Mouse (Mus musculus) midbrain, embryonic 11.5 days (tissue): ENCODE measurements around the gene Pbx1. TPM values are rescaled to one million over a fixed set of nuclear protein-coding genes. Genes with fewer than 3 reads are reported as not detected.

ENCODE experiments used
- ATAC-seq: fragments of 200-750 bp; cut with Nextera tagmentation; 2 replicates; pipeline ENCODE4 v1.8.0; 2017; ENCODE audit warnings: moderate TSS enrichment, moderate library complexity; ENCODE audit not compliant: low FRiP score
- DNase-seq: peaks from one replicate; pipeline ENCODE4 v3.0.0; 2015; ENCODE audit warnings: low spot score; ENCODE audit errors: missing footprints
- H3K27ac ChIP-seq: fragments of 300-500 bp; sonication (generic); 2 replicates; pipeline ENCODE4 v1.5.1; 2014; ENCODE audit warnings: low read depth, low read length
- H3K27me3 ChIP-seq: fragments of 300-500 bp; sonication (generic); 2 replicates; pipeline ENCODE4 v1.6.1; 2014; ENCODE audit warnings: mild to moderate bottlenecking, low read length, moderate library complexity, mixed read lengths; ENCODE audit not compliant: control insufficient read depth, insufficient read depth
- H3K36me3 ChIP-seq: fragments of 300-500 bp; sonication (generic); 2 replicates; pipeline ENCODE4 v1.6.1; 2014; ENCODE audit warnings: mild to moderate bottlenecking, low read length, moderate library complexity, mixed read lengths; ENCODE audit not compliant: control insufficient read depth, insufficient read depth
- H3K4me1 ChIP-seq: fragments of 300-500 bp; sonication (generic); 2 replicates; pipeline ENCODE4 v1.6.1; 2014; ENCODE audit warnings: low read length; ENCODE audit not compliant: control insufficient read depth, insufficient read depth
- H3K4me2 ChIP-seq: fragments of 300-500 bp; sonication (generic); 2 replicates; pipeline ENCODE4 v1.6.1; 2014; ENCODE audit warnings: mild to moderate bottlenecking, moderate library complexity
- H3K4me3 ChIP-seq: fragments of 300-500 bp; sonication (generic); 2 replicates; pipeline ENCODE4 v1.5.1; 2014; ENCODE audit warnings: low read depth, low read length
- H3K9ac ChIP-seq: fragments of 300-500 bp; sonication (generic); 2 replicates; pipeline ENCODE4 v1.6.1; 2014; ENCODE audit warnings: low read length
- H3K9me3 ChIP-seq: fragments of 300-500 bp; sonication (generic); 2 replicates; pipeline ENCODE4 v1.6.1; 2016; ENCODE audit warnings: low read length; ENCODE audit not compliant: control insufficient read depth
- WGBS: fragments of 180-500 bp; shearing (Covaris S2); extraction: QIAGEN DNeasy Blood & Tissue Kit; methylation state at CpG from one replicate; pipeline ENCODE4 v1.1.7; 2014; 5-methylcytosine and 5-hydroxymethylcytosine counted together
- polyA plus RNA-seq: library from polyadenylated mRNA; unstranded; fragments of >200 nt; fragmentation: Nextera tagmentation; extraction: Ambion mirVana; gene quantifications from 2 replicates; pipeline ENCODE4 v1.2.1, GENCODE M21; 2014

Pbx1 gene
- polyA plus RNA-seq, 1 experiment from 2014 or later, result 49.3 TPM

GRCm38 (mm10) chr1:168344918-168345317 is 87.2 kb downstream of the Pbx1 start:
- H3K4me1 ChIP-seq, result peaks cover 38% of the 10 kb centered on the region
- no peak overlapping the region for H3K27ac ChIP-seq
- no peak for ATAC-seq

GRCm38 (mm10) chr1:168344262-168344661 is 87.8 kb downstream of the Pbx1 start:
- H3K9ac ChIP-seq, result no peak overlapping the region
- H3K27ac ChIP-seq, result no peak overlapping the region
- DNase-seq, result no peak
- H3K9me3 ChIP-seq, result no peaks in the 10 kb centered on the region
- no peaks in the 10 kb centered on the region for H3K27me3 ChIP-seq
- WGBS, result 89% methylated on average over 5 of the region's 5 CpGs
- no peak for ATAC-seq
- H3K4me3 ChIP-seq, result no peak overlapping the region
- peaks cover 35% of the 10 kb centered on the region for H3K4me1 ChIP-seq
- no peak overlapping the region for H3K4me2 ChIP-seq
- H3K36me3 ChIP-seq, result no peaks in the 10 kb centered on the region

More at GRCm38 (mm10) chr1:168344918-168345317, 87.2 kb downstream of the Pbx1 start:
- 87% methylated on average over 8 of the region's 8 CpGs for WGBS
- no peak for DNase-seq
- Histone ChIP-seq H3K36me3 (no peaks in the 10 kb centered on the region), H3K9me3 (no peaks in the 10 kb centered on the region), H3K4me3 (no peak overlapping the region), H3K27me3 (no peaks in the 10 kb centered on the region), H3K9ac (no peak overlapping the region), H3K4me2 (no peak overlapping the region)

- 44% methylated on average over 6 of the region's 6 CpGs for WGBS
- DNase-seq (no peak), ATAC-seq (0 out of 2 replicates have a peak, but pooled peaks have one; percentile 17)
- Histone ChIP-seq H3K4me2 (peak overlapping the region; percentile 19; the same call in 1 of the 2 replicates), H3K4me1 (peaks cover 21% of the 10 kb centered on the region), H3K27me3 (no peaks in the 10 kb centered on the region), H3K36me3 (no peaks in the 10 kb centered on the region), H3K27ac (peak overlapping the region; percentile 59), H3K4me3 (no peak overlapping the region), H3K9me3 (no peaks in the 10 kb centered on the region), H3K9ac (no peak overlapping the region; the same call in 1 of the 2 replicates)
Measured at GRCm38 (mm10) chr1:168342269-168342668, 89.8 kb downstream of the Pbx1 start.

- Histone ChIP-seq H3K9ac (no peak overlapping the region; the same call in 1 of the 2 replicates), H3K9me3 (no peaks in the 10 kb centered on the region), H3K4me2 (peak overlapping the region; percentile 19; the same call in 1 of the 2 replicates), H3K4me1 (peaks cover 19% of the 10 kb centered on the region), H3K27ac (peak overlapping the region; percentile 59), H3K36me3 (no peaks in the 10 kb centered on the region), H3K27me3 (no peaks in the 10 kb centered on the region), H3K4me3 (no peak overlapping the region)
- ATAC-seq (peak; percentile 78), DNase-seq (no peak)
- WGBS, result 17% methylated on average over 12 of the region's 12 CpGs
Measured at GRCm38 (mm10) chr1:168341863-168342262, 90.2 kb downstream of the Pbx1 start.

GRCm38 (mm10) chr1:168341368-168341767 is 90.7 kb downstream of the Pbx1 start:
- DNase-seq (no peak), ATAC-seq (peak; percentile 34; the same call in 1 of the 2 replicates)
- no peaks in the 10 kb centered on the region for H3K9me3 ChIP-seq
- H3K27ac ChIP-seq, result peak overlapping the region; percentile 59; the same call in 1 of the 2 replicates
- no peak overlapping the region for H3K9ac ChIP-seq
- H3K27me3 ChIP-seq, result no peaks in the 10 kb centered on the region
- H3K4me3 ChIP-seq, result no peak overlapping the region
- H3K36me3 ChIP-seq, result no peaks in the 10 kb centered on the region
- H3K4me1 ChIP-seq, result peaks cover 19% of the 10 kb centered on the region
- 81% methylated on average over 6 of the region's 6 CpGs for WGBS
- H3K4me2 ChIP-seq, result no peak overlapping the region

- Histone ChIP-seq H3K36me3 (no peaks in the 10 kb centered on the region), H3K9ac (no peak overlapping the region), H3K4me1 (peaks cover 3% of the 10 kb centered on the region), H3K4me3 (no peak overlapping the region), H3K27ac (no peak overlapping the region), H3K9me3 (no peaks in the 10 kb centered on the region), H3K27me3 (no peaks in the 10 kb centered on the region), H3K4me2 (no peak overlapping the region)
- WGBS, result 89% methylated on average over 7 of the region's 7 CpGs
- DNase-seq (no peak), ATAC-seq (no peak)
Measured at GRCm38 (mm10) chr1:168336238-168336818, 95.7 kb downstream of the Pbx1 start.

- H3K27me3 ChIP-seq, result no peaks in the 10 kb centered on the region
- no peak overlapping the region for H3K27ac ChIP-seq
- peaks cover 9% of the 10 kb centered on the region for H3K4me1 ChIP-seq
- no peaks in the 10 kb centered on the region for H3K9me3 ChIP-seq
- DNase-seq, result no peak
- H3K4me2 ChIP-seq, result no peak overlapping the region
- 91% methylated on average over 8 of the region's 8 CpGs for WGBS
- H3K9ac ChIP-seq, result no peak overlapping the region
- H3K4me3 ChIP-seq, result no peak overlapping the region
- ATAC-seq, result no peak
- H3K36me3 ChIP-seq, result no peaks in the 10 kb centered on the region
Measured at GRCm38 (mm10) chr1:168334831-168335574, 97.1 kb downstream of the Pbx1 start.

- DNase-seq, result no peak
- H3K9ac ChIP-seq, result no peak overlapping the region
- H3K27ac ChIP-seq, result no peak overlapping the region
- no peak for ATAC-seq
- H3K27me3 ChIP-seq, result no peaks in the 10 kb centered on the region
- WGBS, result 91% methylated on average over 9 of the region's 9 CpGs
- no peaks in the 10 kb centered on the region for H3K36me3 ChIP-seq
- no peak overlapping the region for H3K4me2 ChIP-seq
- peaks cover 16% of the 10 kb centered on the region for H3K4me1 ChIP-seq
- no peak overlapping the region for H3K4me3 ChIP-seq
- no peaks in the 10 kb centered on the region for H3K9me3 ChIP-seq
Measured at GRCm38 (mm10) chr1:168332056-168332455, 100.0 kb downstream of the Pbx1 start.

GRCm38 (mm10) chr1:168328236-168328605 is 103.8 kb downstream of the Pbx1 start:
- Histone ChIP-seq H3K27me3 (no peaks in the 10 kb centered on the region), H3K9me3 (no peaks in the 10 kb centered on the region), H3K4me1 (peaks cover 41% of the 10 kb centered on the region), H3K4me2 (no peak overlapping the region), H3K9ac (no peak overlapping the region), H3K4me3 (no peak overlapping the region), H3K27ac (no peak overlapping the region), H3K36me3 (no peaks in the 10 kb centered on the region)
- ATAC-seq, result no peak
- no peak for DNase-seq
- 73% methylated on average over 3 of the region's 3 CpGs for WGBS
